Mouse (Mus musculus): Measurements from ENCODE around the gene Fpr-rs7. TPM values are rescaled to one million over a fixed set of nuclear protein-coding genes. Genes with fewer than 3 reads are reported as not detected.

Fpr-rs7 gene
- polyA plus RNA-seq (2014; fragmentation: Illumina TruSeq; extraction: RNeasy Lipid Tissue Mini Kit (QIAGEN cat#74804); ENCODE audit: low read depth, low replicate concordance), result not detected

DNA sequence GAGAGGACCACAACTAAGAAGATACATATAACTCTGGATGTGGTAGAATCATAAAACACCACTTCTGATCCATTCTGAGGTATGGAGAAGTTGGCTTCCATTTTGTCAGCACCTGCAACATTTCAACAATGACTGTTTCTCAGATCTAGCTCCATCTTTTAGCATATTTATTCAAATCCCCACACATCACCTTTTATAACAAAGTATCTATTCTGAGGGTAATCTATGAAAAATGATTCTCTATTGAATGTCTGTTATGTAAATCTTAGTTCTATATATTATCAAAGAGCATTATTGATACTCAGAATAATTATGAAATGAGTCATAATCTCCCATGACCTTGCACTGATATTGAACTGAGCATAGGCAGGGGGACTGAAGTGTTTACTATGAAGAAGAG, at the start of gene Fpr-rs7:
Fpr-rs7 (minus strand) TSS at position 101 of the 400 bp plus-strand sequence.

Other genes with a start within 250 kb of the Fpr-rs7 start
- not detected for gene Vmn2r104, start 65.9 kb downstream of the Fpr-rs7 start, polyA plus RNA-seq (2014; fragmentation: Illumina TruSeq; extraction: RNeasy Lipid Tissue Mini Kit (QIAGEN cat#74804); ENCODE audit: low read depth, low replicate concordance)
- not detected for gene Fpr-rs6, start 68.9 kb upstream of the Fpr-rs7 start, polyA plus RNA-seq (2014; fragmentation: Illumina TruSeq; extraction: RNeasy Lipid Tissue Mini Kit (QIAGEN cat#74804); ENCODE audit: low read depth, low replicate concordance)
- not detected for gene Vmn2r105, start 120.8 kb upstream of the Fpr-rs7 start, polyA plus RNA-seq (2014; fragmentation: Illumina TruSeq; extraction: RNeasy Lipid Tissue Mini Kit (QIAGEN cat#74804); ENCODE audit: low read depth, low replicate concordance)
- gene Vmn2r106, start 171.3 kb upstream of the Fpr-rs7 start, polyA plus RNA-seq (2014; fragmentation: Illumina TruSeq; extraction: RNeasy Lipid Tissue Mini Kit (QIAGEN cat#74804); ENCODE audit: low read depth, low replicate concordance), result not detected
- not detected for gene Vmn2r107, start 231.0 kb upstream of the Fpr-rs7 start, polyA plus RNA-seq (2014; fragmentation: Illumina TruSeq; extraction: RNeasy Lipid Tissue Mini Kit (QIAGEN cat#74804); ENCODE audit: low read depth, low replicate concordance)

All from kidney, adult 10 weeks (tissue).